Mouse (Mus musculus): ENCODE data around the gene Abca12. TPM values are rescaled to one million over a fixed set of nuclear protein-coding genes. Genes with fewer than 3 reads are reported as not detected.

Gene Abca12
- 0.02 and 0.08 TPM in 2 replicates for polyA plus RNA-seq (2012; rRNA removed)

DNA sequence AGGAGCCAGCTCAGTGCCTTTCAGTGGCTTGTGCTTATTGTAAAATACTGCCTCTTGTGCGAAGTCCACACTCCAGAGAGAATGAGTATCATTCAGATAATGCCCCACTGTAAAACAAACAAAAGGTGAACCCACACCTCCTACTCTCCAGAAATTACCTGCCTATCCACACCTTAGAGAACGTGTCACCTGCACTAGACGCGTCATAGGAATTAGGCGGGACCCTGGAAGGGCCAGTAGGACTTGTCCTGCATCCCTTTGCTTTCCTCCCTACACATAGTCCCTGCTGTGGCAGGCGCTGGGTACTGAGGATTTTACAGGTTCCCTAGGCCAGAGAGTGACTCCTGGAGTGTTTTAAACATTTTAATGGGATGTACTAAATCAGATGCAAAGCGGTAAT lies at the start of gene Abca12:
Gene Abca12, minus strand, starts transcription at position 101 of the 400 bp plus-strand sequence.
- DNase-seq (ENCODE audit: extremely low spot score in 1 of 2, low spot score in 1 of 2), result no peak

GRCm38 (mm10) chr1:71457961-71458360 lies 43.3 kb upstream of the Abca12 start:
- DNase-seq (ENCODE audit: extremely low spot score in 1 of 2, low spot score in 1 of 2), result peak in 1 of 2 experiments; percentile 2

- DNase-seq (ENCODE audit: extremely low spot score in 1 of 2, low spot score in 1 of 2), result no peak
Observed at GRCm38 (mm10) chr1:71447424-71447823, 32.7 kb upstream of the Abca12 start.

GRCm38 (mm10) chr1:71421741-71422333 lies 7.1 kb upstream of the Abca12 start:
- no peak for DNase-seq (ENCODE audit: extremely low spot score in 1 of 2, low spot score in 1 of 2)

GRCm38 (mm10) chr1:71418467-71418866 lies 3.8 kb upstream of the Abca12 start:
- peak in 1 of 2 experiments; percentile 28 for DNase-seq (ENCODE audit: extremely low spot score in 1 of 2, low spot score in 1 of 2)

DNA sequence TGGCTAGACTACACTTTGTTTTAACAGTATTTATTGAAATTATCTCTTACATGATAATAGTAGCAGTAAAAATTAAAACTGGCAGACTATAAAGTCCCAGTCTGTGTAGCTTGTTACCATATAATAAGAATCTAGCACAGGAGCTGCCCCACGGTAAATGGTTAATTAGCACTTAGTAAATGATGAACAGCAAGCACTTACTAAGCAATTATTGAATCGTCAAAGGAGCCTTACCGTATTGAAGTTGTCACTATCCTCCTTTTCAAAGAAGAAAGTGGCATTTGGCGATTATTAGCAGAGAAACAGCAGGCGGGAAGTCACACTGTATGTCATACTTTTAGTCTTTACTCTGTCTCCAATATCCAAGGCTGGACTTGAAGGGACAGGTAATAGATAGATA lies 3.2 kb upstream of the Abca12 start:
- DNase-seq (ENCODE audit: extremely low spot score in 1 of 2, low spot score in 1 of 2), result no peak

DNA sequence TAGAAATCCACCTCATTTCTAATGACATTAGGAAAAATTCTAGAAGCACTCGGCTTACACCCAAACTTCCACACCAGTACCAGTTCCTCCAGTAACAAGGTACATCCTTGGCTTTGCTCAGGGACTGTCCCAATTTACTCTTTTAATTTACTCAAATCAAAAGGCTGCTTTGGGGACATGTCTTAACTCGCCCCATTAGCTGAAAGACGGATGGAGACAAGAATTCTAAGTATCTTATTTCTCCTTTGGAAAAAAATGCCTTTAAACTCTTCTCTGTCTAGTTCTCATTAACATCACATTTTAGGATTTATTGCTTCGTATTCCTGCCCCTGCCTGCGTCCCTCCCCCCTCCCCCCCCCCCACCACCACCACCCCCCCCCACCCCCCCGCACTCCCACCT lies 626 bp downstream of the Abca12 start:
- no peak for DNase-seq (ENCODE audit: extremely low spot score in 1 of 2, low spot score in 1 of 2)

GRCm38 (mm10) chr1:71413114-71413513 lies 1.6 kb downstream of the Abca12 start:
- no peak for DNase-seq (ENCODE audit: extremely low spot score in 1 of 2, low spot score in 1 of 2)

DNA sequence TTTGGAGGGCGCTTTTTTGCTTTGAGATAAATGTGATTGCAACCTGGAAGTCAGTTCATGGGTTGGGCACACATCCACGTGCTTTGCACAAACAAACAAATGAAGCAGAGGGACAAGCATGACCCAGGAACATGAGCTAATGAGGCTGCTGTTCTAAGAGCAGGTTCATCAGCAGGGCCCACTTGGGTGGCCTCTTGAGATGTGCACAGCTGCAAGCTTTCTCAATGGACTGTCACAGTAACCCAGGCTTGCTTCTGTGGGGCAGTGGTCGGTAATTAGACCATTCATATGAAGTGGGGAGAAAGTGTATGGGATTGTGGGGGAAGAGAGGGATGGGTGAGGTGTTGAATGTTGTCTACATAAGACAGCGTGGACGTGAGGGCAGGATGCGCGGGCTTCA lies 7.0 kb downstream of the Abca12 start:
- no peak for DNase-seq (ENCODE audit: extremely low spot score in 1 of 2, low spot score in 1 of 2)

DNA sequence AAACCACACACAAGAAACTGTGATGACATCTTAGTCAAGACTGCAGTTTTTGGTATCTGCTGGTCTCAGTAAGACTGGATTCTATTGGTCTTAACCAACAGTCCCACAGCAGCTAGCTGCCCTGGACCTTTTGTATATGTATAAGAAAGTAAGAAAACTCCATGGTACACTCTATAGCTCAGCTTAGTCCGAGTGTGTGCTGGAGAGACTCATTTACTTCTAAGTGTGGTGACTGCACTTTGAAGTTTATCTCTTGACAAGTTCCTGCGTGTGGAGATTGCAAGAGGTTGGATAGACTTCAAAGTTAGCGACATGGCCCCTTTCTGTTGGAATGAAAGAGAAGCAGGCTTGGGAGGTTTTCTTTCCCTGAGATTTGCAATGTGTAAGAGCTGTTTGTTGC lies 17.1 kb downstream of the Abca12 start:
- no peak for DNase-seq (ENCODE audit: extremely low spot score in 1 of 2, low spot score in 1 of 2)

- DNase-seq (ENCODE audit: extremely low spot score in 1 of 2, low spot score in 1 of 2), result no peak
Observed at GRCm38 (mm10) chr1:71396105-71396504, 18.6 kb downstream of the Abca12 start.

GRCm38 (mm10) chr1:71394177-71394576 lies 20.5 kb downstream of the Abca12 start:
- DNase-seq (ENCODE audit: extremely low spot score in 1 of 2, low spot score in 1 of 2), result no peak

DNA sequence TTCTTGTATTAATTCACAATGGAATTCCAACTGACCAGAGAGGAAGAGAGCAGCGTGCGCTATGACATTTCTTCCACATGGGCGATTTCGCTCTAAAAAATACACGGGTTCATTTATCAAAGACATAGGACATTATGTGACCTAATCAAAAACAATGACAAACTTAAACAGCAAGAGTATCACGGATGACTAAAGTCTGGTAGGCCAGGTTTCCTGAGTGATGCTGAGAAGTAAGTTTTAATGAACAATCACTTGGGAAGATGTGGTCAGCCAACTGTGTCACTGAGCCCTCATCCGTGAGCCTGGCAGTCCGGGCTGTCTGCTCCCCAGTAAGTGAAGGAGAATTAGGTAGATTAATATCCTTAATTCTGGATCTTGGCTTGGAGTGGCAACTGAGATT lies 21.2 kb downstream of the Abca12 start:
- DNase-seq (ENCODE audit: extremely low spot score in 1 of 2, low spot score in 1 of 2), result no peak

- DNase-seq (ENCODE audit: extremely low spot score in 1 of 2, low spot score in 1 of 2), result no peak
Observed at GRCm38 (mm10) chr1:71392463-71392862, 22.2 kb downstream of the Abca12 start.

- no peak for DNase-seq (ENCODE audit: extremely low spot score in 1 of 2, low spot score in 1 of 2)
Observed at GRCm38 (mm10) chr1:71386593-71386992, 28.1 kb downstream of the Abca12 start.

DNA sequence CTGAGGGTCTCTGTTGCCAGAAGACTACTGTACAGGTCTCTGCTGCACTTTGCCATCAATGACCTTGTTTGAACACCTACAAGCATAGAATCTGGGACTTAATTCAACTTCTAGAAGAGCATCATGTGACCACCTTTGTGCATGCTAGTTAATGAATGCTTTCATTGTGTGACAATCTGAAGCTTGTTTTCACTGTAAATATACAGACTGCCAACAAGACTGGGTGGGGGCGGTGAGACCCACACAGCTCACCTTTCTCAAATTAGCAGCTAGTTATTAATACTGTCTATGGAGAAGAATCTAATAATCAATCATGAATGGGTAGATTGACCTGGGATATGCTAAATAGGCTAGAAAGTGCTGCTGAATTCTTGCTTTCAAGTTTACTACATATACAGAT lies 30.6 kb downstream of the Abca12 start:
- DNase-seq (ENCODE audit: extremely low spot score in 1 of 2, low spot score in 1 of 2), result no peak

GRCm38 (mm10) chr1:71373090-71373489 lies 41.6 kb downstream of the Abca12 start:
- DNase-seq (ENCODE audit: extremely low spot score in 1 of 2, low spot score in 1 of 2), result no peak

DNA sequence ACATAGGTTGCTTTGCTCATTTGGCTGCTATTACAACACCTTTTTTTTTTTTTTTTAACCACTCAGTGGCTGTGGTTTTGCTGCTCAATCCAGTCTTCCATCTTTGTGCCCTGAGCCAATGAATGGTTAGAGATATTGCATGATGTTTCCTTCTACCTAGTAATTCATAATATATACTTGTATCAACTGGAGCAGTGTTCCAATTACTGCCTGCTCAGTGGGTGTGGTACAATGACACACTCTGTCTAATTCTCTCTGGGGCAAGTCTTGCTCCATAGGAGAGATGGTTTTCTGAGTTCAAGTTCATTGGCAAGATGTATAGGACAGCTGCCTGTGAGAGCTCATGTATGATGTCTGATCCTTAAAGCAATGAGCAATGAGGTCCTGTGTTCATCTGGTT lies 44.4 kb downstream of the Abca12 start:
- no peak for DNase-seq (ENCODE audit: extremely low spot score in 1 of 2, low spot score in 1 of 2)

GRCm38 (mm10) chr1:71367770-71368169 lies 46.9 kb downstream of the Abca12 start:
- DNase-seq (ENCODE audit: extremely low spot score in 1 of 2, low spot score in 1 of 2), result no peak

GRCm38 (mm10) chr1:71342861-71343554 lies 71.7 kb downstream of the Abca12 start:
- DNase-seq (ENCODE audit: extremely low spot score in 1 of 2, low spot score in 1 of 2), result no peak

DNA sequence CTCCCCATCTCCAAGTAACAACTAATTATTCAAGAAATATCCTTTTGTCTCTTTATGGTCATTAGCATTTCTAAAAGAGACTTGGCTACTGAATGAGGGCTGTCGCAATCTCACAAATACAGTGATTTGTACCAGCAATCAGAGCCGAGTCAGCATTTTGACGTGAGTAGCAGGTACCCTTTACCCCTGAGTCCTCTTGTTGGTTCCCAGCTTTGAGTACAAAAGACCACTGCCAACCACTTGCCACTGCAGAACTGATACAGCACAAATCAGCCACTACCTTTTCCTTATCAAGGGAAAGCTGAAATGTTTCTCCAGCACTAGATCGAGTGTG lies 72.5 kb downstream of the Abca12 start:
- DNase-seq (ENCODE audit: extremely low spot score in 1 of 2, low spot score in 1 of 2), result no peak

Data from frontal cortex, adult 2 months (tissue).